Mouse (Mus musculus) embryo, embryonic 10.5 days (tissue): ENCODE measurements at regions not wholly inside any gene's neighbourhood (a gene's known extent, or its start where the extent isn't known, plus 50 kb on each side); places are given as distances from the start of the nearest gene placed in this dataset.

Experiments
- DNase-seq: peaks from one replicate; pipeline ENCODE4 v3.0.0-alpha.2; 2015; ENCODE audit warnings: low spot score

DNA sequence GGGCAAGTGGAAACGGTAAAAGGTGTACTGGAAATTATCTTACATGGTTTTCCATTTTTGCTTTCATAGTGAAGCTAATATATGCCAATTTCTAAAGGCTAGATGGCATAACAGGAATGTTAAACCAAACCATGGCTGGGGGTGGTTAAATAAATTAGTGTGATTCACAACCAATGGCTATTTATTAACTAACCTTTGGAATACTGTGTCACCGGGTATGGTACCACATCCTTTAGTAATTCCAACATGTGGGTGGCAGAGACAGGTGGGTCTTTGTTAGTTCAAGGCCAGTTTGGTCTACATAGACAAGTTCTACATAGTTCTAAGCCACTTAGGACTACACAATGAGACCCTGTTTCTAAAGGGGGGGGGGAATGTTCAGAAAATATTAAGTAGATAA, 179.8 kb upstream of the Plxnc1 start:
- DNase-seq = no peak

DNA sequence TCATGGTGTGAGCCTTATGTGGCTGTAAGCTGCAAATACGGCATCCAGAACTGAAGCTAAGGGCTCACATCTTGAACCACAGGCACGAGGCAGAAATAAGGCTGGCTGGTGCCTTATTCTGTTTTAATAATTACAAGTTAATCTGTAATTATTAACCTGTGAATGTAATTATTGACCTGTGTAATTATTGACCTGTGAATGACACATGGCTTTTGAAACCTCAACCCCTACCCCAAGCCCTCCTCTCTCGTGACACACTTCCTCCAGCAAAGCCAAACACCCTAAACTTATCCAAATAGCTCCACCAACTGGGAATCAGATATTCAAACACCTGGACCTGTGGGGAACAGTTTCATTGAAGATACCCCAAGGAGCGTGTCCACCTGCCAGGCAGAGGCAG, 175.4 kb upstream of the Plxnc1 start:
- DNase-seq = no peak

DNA sequence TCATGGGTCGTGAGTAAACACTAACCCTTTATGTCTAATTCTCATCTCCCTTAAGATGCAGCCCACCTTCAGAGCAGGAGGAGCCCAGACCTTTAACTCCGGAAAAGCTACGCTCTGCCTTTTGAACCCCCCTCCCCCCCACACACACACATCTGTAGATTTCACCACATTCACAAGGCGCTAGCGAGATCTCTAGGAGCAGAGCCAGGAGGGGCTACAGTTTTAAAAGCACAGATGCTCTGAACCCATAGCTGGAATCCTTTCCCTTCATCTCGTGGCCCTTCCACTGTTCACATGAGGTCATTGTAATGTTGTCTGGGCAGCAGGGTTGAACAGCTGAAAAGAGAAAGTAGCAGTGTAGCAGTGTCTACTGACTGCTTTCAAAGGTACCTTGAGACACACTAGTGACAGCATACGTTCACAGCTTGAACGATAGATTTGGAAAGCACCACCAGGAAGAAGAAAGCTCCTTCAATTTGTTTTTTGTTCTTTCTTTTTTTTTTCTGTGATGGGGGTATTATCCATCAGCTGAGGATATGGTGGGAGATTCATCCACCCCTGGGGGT, 174.2 kb upstream of the Plxnc1 start:
- no peak for DNase-seq

DNA sequence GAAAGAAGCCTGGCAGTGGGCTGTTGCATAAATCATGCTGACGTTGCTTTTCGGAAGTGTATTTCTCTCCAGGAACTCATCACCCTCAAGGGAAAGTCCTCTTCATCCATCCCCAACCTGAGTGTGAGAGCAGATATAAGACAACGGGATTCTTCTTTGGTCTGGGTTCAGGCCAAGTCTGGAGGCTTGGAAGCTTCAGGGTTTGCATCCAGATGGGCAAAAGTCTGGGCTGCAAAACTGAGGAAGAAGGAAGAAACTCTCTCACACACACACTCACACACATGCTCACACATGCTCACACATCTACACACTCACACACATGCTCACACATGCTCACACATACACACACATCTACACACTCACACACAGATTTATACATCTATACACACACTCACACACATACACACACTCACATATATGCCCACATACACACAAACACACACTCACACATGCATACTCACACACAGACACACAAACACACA, 173.1 kb upstream of the Plxnc1 start:
- no peak for DNase-seq

DNA sequence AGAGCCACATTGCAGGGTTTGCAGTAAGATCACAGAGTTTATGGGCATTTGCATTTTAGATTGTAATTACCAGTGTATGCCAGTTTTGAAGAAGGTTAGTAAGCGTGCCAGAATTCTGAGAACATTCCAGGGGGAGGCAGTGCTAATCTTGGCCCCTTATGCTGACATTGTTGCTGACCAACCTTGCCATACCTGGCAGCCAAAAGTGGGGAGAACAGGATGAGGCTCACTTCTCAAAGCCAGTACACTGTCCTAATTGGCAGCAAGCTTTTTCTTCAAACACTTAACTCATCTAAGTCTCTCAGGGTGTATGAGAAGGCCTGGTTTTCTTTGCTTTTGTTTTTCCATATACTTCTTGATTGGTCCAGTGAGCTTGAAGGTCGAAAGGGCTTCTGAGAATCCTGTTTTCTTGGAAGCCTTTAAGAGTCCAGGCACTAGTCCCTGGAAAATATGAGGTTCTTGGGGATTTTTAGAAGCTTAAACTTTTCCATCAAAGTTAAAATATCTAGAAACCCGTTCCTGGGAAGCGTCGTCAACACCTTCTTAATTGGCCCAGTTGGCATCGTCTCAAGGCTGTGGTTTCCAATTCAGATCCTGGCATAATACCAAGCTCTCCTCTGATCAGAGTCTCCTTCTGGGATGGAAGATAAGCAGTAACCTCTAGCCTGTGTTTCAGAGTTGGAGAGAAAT, 172.6 kb upstream of the Plxnc1 start:
- DNase-seq = no peak

DNA sequence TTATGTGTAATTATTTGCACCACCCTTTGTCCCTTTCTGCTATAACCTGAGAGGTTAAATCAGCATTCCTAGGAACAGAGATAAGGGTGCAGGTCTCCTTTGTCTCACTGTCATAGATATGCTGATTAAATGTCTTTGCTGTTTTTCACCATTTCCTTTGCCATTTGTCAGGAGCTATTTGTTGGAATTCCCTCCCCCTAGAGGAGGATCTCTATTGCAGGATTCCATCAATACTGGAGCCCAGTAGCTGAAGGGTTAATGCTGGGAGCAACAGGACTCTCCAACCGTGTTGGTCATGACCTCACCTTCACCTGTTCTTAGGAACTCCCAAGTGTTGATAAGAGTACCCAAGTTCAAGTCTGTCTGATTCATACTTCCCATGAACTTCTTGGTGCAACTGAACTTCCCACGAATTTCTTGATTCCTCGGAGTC, 172.0 kb upstream of the Plxnc1 start:
- DNase-seq = no peak

DNA sequence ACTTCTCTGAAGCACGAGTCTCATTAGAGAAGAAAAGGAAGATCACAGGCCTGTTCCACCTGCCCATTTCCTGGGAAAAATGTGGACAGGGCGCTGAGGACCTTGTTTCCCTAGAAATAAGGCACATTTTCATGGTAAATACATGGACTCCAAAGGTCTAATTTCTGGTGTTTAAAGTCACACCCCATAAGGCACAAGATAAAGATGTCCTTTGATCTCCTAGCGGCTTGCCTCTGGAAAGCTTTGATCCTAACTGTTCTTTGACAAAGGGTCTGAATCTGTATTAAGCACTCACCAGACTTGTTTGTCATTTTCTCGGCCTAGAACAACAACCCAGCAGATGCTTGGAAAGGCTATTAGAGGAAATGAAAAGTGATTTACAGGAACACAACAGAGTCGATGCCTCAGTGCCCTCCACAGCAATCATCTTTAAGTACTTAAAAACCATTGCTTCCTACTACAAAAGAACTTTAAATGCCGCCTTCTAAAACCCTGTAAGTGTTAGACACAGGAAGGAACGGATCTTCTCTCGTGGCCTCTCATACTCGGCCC, 168.3 kb upstream of the Plxnc1 start:
- DNase-seq = no peak

DNA sequence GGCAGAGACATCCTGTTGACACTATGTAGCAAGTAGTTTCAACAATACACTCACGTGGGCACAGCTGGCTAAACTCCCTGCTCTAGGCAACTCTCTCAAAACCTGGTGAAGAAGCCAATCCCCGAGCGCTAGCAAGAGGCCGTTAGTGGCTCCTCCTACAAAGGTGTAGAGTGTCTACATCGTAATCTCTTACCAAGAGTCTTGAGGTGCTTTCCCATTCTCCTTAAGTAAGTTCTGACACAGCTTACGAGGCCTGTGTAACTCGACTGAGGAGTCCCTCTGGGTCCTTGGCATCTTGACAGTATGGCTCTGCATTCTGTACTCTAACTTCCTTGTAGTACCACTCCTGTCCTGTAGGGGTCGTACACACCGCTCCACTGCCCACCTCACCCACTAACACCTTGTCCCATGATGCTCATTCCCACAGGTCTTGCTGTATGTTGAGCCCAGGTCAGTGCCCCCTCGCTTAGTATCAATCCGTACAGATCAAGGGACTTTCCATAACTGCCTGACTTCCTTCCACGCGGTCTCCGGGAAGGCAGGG, 167.7 kb upstream of the Plxnc1 start:
- DNase-seq = no peak

DNA sequence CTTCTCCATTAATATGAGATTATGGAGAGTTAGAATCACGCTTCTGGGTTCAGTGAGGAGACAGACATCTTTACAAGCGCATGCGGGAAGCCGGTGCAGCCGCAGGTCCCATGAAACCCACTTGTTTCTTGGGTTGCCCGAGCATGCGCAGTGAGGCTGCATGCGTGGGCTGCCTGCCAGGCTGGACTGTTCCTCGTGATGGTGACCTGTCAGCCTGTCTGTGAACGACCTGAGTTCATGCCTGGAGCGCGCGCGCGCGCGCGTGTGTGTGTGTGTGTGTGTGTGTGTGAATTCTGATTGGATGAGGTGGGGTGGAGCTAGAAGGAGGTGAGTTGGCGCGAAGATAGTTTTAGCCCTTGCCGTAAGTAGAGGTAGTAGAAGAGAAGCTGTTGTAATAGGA, 166.2 kb upstream of the Plxnc1 start:
- DNase-seq = no peak

DNA sequence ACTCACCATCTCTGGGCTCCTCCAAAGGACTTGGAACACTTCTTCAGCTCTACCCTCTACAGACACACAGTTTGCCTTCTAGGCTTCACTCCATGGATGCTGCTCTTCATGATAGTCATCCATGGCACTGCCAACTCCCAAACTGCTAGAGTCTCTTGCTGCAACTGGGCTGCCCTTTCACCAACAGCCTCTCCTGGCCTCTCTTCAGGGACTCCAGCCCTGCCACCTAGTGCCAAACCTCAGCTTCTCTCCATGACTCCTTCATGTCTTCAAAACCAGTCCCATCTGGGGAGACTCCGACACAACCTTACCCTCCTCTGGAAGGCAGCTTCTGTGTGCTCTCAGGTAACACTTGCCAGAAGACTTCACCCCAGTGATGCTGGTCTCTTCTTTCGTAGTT, 164.9 kb upstream of the Plxnc1 start:
- no peak for DNase-seq

DNA sequence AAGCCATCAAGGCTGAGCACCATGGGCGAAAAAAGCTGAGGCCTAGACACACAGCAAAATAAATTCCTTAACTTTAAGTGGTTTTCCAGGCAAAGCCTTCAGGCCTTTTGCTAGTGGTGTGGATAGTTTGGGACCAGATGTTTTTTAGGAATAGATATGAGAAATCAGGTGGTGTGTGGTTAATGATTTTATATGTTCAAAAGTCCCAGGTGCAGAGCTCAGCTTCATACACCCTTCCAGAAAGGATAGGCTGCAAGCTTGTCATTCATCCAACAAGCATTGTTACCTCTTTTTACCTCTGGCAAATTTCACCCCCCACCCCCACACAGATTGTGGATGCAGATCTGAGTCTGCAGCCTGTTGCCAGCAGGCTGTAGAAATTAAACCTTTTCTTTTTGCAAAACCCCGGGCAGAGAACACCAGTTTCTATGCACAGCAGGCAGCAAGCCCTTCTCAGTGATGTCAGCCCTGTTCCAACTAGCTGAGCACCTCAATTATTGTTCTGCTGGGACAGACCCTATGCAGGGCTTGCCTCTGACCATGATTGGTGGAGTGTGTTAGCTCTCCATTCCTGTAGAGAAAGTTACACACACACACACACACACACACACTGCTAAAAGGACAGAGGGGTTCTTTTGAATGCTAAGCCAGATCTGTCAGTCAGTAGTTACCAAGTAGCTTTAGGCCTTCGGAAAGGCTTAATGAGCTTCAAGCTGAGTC, 163.1 kb upstream of the Plxnc1 start:
- no peak for DNase-seq

DNA sequence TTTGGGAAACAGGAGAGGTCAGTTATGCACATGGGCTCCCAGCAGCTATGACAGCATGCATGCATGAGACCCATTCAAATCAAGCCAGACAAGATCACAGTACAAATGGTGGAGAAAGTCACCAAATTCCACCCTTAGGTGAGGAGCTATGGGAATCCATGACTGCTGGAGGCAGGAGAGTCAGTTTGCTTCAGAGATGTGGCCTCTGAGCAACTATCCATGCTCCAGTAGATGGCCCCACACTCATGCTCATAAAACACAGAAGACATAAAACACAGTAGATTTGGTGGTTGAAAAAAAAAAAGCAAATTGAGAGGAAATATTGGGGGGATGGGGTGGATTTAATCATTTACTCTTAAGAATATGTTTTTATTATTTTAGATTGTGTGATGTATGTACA, 159.2 kb upstream of the Plxnc1 start:
- DNase-seq = no peak

DNA sequence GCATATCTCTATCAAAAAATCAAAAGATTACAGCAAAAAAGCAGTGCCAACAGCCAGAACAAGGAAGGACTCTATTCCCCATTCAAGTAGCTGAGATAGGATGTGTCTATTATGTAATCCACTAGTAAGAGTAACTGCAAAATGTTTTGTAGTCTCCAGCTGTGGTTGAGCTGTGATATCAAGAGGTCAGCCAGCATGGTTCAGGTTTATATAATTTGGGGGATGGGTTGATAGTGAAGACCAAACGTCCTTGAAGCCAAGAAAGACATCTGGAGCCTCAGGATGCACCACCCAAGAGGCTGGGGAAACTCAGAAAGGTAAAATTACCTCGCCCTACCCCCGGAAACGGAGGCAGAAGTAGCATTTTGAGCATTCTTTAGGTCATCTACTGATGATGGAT, 158.3 kb upstream of the Plxnc1 start:
- no peak for DNase-seq

DNA sequence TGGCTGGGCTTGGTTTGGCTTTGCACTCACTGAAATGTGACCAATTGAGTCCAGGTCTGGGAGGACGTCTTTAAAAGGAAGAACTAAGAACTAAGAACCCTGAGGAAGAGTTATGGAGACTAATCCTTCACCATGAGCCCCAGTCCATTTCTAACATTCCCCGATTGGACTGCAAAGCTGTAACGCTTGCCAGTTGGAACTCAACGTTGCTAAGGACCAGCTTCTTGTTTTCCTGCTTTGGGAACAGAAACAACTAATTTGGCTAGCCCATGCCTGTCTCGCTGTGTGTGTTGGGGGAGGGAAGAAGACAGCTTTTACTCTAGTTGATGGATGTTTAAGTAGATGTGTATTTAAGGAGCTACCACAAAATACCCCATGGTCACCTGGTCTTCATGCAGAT, 155.3 kb upstream of the Plxnc1 start:
- no peak for DNase-seq

DNA sequence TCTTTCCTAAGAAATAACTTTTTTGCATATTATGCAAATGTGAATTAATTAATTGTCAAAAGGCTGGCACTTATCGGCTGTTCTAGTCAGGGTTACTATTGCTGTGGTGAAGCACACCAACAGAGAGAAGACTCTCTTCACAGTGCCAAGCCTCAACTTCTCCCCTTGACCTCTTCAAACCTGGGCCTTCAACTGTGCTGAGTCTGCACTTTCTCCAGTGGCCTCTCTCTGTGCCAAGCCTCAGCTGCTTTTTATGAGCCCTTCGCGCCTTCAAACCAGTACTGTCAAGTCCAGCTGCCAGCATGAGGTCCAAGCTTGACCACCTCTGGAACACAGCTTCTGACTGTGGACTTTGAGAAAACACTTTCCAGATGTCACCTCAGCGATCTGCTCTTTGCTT, 151.2 kb upstream of the Plxnc1 start:
- DNase-seq = no peak

DNA sequence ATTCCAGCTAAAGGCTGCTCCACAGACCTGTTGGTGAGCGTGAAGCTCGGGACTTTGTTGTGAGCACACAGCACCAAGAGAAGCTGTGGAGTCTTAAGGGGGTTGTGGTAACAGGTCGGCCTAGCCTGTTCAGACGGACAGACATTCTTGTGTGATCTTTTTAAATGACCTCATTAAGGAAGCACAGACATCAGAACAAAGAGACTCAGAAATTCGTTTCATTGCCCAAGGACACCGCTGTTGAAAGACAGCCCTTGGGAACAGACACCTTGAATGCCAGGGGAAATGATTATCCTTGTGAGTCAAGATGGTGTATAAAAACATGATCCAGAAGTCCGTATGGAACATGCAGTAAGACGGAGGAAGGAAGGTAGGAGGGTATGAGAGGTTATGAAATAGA, 150.1 kb upstream of the Plxnc1 start:
- DNase-seq = no peak

DNA sequence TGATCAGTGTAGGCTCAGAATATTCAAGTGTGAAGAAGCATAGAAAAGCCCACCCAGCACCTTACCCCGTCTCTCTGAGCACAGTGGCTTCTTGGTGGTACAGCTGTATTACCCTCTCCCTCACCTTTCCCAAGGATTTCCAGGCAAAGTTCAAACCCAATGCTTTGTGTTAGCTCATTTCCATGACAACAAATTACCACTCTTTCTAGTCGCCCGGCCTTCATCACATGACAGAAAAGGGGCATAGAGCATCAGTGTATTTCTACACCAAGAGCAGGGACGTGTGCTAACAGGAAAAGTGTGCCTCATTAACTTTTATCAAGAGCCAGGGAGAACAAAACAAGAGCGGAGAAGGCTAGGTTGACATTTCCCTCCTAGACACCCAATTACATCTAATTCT, 148.6 kb upstream of the Plxnc1 start:
- no peak for DNase-seq

DNA sequence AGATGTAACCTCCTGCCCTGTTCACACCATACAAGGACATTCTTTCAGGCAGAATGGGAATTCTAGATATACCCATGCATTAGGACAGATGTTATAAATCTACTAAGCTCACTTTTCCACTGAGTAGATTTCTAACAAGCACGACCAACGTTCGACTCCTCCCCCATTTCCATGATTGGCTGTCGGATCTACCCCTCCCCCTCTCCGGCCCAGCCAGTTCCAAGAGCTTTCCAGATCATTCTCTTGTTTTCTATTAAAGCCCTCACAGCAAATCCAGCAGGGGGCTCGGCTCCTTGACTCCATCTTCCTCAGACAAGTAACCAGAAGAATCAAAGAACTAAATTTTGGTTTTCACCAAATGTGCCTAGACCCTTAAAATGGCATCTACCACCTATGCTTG, 146.5 kb upstream of the Plxnc1 start:
- no peak for DNase-seq

DNA sequence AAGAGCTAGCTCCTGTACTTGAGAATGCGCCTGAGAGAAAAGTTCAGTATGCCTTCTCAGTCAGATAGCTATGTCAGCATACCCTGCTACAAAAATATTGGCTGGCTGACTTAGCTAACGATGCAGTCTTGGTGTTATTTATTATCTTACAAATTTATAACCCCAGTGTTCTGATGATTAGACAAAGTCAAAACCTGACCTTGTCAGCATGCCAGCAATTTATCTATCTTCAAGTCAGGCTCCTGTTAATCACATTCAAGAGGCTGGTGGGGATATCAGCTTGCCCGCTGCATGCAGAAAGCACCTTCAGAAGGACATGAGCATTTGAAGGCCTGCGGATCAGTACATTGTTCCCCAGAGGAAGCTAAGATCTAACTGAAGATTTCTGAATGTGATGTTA, 146.0 kb upstream of the Plxnc1 start:
- no peak for DNase-seq

DNA sequence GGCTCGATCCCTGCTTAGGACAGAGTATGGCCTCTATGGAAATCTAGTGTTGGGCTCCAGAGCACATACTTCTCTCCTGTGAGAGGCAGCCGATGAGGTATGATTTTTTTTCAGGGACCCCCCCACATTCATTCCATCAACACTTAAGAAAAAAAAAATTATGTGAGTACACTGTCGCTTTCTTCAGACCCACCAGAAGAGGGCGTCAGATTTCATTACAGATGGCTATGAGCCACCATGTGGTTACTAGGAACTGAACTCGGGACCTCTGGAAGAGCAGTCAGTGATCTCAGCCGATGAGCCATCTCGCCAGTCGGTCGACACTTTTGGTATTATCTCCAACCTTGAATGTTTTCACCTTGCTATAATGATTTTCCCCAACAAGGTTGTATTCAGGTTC, 145.4 kb upstream of the Plxnc1 start:
- DNase-seq = no peak

DNA sequence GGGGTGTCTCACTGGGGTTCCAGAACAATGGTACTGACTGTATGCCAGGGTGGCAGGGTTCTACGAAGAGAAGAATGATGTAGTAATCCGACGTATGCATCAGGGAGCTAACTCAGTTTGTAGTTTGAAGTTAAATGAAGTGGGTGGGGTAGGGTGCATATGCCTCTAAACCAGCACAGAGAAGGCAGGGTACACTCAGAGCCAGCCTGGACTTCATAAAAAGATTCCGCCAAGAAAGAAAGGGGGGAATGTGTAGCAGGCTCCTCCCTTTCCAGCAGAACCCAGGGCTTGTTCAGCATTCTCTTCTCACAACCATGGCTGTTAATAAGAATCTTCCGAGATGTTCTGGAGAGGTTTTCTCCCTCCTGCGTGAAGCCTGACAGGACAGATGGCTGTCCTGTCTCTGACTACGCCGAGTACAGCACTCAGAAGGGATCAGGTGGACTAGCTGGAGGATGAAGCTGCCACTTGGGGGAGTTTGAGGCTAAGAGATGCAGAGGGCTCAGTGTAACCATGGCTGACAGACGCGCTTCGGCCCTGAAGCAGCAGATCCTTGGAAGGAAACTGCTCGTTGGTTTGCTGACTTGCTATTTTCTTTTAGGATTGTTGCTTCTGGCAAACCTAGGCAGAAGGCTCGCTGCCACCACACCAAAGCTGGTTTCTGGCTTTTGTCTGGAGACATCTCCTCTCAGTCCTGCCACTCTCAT, 143.4 kb upstream of the Plxnc1 start:
- DNase-seq = peak; percentile 82

DNA sequence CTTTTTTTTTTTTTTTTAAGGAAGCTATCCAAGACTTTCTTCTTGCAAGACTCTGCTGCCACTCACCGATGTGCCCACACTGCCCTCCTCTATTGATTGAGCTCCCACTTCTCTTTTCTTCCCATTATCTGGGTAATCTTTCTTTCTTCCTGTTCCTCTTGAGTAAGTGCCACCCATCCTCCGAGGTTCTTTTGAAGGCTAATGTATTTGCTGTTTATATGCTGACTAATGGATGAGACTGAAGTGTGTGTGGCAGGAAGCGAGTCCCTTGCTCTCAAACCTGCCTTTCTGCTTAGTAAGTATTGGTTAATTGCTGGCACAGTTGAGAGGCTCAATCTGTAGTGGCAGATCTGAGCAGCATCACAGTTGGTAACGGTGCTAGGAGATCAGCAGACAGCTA, 142.1 kb upstream of the Plxnc1 start:
- no peak for DNase-seq
